Mouse (Mus musculus) WW6 (cell line): ENCODE data around the gene Ccl1.

Experiments
- DNase-seq: peaks from one replicate; pipeline ENCODE4 v3.0.0-alpha.2; 2013; ENCODE audit warnings: low read depth, low spot score

Ccl1 gene

DNA sequence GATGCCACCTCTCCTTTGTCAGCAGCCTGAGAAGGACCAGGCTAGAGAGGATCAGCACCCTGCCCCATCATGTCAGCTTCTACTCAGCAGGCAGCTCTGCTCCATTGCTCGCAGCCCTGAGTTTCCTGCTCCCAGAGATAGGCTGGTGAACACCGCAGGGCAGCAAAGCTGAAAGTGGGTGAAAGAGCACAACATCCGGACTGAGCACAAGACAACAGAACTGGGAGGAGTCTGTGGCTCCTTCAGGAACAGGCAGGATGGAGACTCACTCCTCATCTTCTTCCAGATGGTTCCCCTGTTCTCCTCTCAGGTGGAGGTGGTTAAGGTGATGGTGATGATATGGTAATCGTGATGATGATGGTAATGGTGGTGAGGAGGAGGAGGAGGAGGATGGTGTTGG is at the start of gene Ccl1:
Ccl1 (minus strand) TSS at position 101 of the 400 bp plus-strand sequence.
- DNase-seq = no peak

DNA sequence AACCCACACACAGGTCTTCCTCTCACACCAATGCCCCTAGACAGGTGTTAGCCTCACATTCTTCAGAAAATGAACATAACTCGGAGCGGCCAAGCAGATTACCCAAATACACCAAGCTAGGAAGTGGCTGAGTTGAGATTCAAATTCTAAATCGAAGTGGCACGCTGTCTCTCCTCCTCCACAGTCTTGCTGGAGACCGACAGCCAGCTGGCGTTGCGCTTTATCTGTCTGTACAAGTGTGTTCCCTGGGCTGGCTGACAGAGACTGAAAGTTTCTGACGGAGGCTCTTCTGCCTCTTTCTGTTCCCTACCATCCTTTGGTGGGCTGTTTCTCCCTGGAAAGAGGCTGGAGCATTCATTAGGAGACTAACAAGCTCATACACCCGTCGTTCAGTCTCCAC is 45.5 kb upstream of the Ccl1 start:
- no peak for DNase-seq

DNA sequence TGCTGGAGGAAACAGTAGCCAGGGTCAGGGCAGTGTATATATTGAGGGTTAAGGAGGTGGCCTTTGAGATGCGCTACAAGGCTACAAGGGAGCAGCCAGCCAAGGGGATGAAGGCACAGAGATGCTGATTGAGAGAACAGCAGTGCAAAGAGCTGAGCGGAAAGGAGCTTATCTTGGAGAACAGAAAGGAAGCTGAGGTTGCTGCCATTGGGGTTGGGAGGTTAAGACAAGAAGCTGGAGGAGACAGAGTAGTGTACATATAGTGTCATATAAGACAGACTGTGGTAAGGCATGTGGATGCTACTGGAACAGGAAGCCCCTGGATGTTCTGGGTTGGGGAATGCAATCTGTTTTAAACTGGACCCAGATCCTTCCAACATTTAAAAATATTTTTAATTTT is 35.4 kb upstream of the Ccl1 start:
- DNase-seq = no peak

DNA sequence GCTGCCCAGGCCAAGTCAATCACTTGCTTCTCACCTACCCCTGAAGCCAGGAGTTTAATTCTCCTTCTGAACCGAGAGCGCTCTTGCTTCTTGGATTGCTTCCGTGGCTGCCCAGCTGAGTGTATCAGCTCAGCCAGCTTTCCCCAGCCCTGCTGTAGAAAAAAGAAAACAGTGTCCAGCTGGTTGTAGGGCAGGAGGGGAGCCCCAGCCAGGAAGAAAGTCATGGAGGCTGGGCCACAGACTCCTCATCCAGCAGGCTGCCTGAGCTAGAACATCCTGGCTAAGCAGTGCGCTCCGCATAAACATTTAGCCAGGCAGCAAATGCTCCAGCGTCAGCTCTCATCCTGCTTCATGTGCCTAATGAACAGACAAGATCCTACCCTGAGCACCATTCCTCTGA is 34.9 kb upstream of the Ccl1 start:
- no peak for DNase-seq

DNA sequence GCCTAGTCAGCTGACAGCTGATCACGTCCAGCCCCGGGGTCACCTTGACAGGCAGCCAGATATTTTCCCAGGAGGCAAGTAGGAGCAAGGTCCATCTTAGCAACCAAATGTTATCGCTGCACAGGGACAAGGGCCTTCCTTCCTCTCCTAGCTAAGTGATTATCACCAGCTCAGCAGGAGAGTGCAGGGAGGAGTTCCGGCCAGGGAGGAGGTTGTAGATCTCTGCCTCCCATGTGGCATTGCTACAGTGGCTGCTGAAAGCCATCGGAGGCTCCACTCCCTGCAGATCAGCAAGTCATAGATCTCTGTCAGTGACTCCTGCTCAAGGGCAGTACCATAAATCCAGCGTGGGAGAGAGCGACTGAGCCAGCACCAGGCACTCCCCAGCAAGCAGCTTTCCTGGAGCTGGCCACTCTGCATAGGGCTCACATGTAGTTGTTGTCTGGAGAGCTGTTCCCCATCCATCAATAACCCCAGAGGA is 34.5 kb upstream of the Ccl1 start:
- DNase-seq = no peak

DNA sequence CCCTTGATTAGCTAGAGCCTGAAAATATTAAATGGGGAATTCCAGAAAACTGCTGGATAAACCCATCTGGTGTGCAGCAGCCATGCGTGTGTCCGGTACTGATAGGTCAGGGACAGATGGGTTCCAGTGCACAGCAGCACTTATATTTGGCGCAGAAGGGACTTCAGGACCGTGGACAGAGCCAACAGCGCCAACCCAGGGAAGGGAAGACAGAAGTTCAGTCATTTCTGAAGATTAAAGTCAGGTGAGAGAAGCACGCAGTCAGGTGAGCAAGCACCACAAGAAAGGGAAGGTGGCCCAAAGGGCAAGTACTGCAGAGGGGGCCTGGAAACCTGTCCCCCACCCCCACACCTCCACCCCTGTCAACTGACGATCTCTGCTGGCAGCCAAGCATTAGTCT is 7.7 kb upstream of the Ccl1 start:
- peak; percentile 16 for DNase-seq

DNA sequence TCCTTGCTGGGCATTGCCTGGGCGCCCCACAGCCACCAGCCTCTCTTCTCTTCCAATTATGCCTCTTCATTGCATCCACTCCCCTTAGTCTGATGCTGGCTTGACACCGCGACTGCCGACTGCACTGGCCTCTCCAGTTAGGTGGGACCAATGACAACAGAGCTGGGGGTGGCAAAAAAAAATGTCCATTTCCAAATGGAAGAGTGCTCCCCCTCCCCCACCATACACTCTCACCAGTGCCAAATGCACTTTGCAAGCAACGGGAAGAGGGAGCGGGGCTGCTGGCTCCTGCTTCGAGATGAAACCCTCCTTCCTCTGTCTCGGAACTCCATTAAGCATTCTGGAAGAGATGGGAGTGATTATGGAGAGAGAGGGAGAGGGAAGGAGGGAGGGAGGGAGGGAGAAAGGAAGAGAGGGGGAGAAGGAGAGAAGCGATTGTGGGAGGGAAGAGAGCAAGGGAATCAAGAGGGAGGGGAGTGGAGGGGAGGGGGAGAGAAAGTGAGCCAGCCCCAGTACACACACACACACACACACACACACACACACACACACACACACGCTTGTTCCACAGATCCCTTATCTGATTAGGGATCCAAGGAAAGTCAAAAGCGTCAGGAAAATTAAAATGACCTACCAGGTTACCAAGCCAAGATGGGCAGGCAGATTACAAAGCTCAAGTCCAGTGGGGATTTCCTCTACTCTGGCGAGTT is 5.0 kb upstream of the Ccl1 start:
- DNase-seq = no peak

DNA sequence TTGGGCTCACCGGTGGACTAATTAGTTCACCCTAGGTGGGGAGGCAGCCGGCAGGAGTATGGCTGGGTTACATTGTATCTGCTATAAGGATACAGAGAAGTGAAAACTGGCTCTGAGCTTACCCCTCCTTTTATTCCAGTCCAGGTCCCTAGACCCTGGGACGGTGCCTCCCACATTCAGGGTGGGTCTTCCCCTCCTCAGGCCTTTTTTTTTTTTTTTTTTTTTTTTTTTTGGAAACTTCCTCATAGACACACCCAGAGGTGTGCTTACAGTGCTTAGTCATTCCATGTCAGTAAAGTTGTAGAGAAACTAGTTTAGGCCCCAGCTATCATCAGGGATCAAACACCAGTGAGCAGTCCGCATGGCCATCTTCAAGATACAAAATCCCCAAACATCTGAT is 7.6 kb downstream of the Ccl1 start:
- DNase-seq = no peak

DNA sequence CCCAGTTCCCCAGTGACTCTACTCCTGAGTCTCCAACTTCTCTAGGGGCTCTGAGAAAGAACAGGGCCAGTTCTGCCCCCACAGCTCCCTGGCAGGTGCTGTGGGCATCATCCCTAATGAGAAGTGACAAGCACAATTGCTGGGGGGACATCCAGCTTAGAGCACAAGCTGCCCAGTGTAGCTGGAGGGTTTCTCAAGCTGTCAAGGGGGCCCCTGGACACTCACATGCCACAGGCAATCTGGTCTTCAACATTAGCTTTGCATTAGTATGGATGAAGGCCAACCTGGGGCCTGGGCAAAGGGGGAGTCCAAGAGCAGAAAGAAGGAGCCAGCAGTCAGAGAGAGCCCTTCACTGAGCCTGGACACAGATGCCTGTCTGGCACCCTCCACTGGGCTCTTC is 14.6 kb downstream of the Ccl1 start:
- no peak for DNase-seq

DNA sequence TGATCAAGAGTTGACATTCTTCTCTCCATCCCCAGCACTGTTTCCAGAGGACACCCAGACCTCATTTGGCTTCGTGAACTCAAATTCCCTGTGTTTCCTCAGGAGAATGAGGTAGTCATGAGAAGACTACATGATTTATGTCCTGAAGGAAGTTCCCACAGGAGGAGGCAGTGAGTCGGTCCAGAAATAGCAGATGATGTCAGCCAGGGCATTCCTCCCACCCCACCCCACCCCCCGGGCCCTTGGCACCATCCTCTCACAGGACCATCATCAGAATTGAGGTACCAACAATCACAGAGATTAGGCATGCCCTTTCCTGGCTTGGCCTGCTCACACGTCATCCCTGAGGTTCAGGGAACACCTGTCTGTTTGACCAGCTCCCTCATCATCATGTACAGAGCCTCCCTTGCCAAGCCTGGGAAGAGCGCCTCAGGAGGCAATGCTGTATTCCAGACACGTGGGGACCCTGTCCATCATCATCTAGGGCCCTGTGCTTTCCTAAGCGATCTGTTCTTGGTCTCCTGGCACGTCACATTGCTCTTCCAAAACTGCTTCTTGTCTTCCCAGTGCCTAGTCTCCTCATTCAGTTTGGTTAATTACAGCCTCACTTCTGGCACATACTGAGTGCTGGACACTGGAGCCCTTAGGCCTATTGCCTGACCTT is 31.2 kb downstream of the Ccl1 start:
- no peak for DNase-seq

DNA sequence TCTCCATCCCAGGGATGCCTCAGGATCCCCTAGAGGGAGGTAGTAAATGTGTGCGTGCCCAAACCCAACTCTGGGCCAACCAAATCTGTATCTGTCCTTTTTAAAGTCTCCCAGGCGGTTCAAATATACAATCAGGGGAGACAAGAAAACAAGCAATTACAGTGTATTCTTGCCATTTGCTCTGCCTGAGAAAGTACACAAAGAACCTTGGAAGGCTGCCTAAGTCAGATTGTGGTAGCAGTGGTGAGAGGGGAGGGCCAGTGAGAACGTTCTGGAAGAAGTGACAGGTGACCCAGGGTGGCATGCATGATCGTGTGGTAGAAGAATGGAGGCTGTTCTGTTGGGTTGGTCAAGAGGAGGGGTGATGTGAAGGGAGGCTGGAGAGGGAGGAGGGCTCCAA is 46.4 kb downstream of the Ccl1 start:
- DNase-seq = no peak

DNA sequence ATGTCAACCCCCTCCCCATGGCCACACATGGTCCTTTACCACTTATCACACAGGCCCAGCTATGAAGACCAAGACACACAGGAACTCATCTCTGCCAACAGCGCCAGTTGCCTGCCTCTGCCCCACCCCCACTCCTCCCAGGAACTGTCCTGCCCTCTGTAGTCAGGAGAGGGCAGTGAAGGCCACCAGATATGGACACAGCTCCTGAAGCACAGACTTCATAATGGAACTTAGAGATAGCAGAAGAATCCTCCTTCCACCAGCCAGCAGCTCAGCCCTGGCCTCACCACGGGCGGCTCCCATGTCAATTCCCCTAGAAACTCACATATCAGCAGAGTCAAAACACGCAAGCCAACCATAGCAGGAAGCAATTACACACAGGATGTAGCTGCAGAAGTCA is 49.9 kb downstream of the Ccl1 start:
- DNase-seq = no peak

DNA sequence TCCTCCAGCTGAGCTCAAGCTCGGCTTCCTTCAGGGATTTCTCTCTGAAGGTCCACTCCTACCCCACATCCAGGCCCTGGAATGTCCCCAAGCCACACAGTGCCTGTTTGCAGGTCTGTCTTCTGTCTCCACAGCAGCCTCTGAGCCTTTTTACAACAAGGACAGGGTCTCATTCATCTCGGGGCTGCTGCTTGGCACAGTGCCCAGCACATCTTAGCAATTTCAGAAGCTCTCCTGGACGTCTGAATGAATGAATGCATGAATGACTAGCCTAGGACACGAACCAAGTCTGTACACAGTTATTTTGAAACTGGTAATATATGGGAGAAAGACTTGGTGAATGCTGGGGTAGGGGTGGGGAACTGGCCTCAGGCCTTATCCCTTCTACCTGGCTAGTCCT is 52.1 kb downstream of the Ccl1 start:
- no peak for DNase-seq

DNA sequence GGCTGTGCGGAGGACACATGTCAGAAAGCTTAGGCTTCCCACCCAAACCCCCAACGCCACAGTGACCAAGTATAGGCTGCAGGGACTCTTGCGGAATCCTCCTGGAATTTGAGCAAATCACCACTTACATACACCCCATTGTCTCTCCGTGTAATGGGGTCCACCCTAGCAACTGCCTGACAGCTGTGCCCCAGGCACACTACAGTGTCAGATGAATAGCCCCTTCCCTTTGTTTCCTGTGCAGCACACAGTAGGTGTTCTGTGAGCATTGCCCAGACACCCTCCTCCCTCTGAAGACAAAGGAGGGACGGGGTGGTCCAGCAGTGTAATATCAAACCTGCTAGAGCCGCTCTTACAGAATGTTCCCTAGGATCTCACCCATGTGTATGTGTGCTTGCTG is 54.2 kb downstream of the Ccl1 start:
- DNase-seq = no peak

DNA sequence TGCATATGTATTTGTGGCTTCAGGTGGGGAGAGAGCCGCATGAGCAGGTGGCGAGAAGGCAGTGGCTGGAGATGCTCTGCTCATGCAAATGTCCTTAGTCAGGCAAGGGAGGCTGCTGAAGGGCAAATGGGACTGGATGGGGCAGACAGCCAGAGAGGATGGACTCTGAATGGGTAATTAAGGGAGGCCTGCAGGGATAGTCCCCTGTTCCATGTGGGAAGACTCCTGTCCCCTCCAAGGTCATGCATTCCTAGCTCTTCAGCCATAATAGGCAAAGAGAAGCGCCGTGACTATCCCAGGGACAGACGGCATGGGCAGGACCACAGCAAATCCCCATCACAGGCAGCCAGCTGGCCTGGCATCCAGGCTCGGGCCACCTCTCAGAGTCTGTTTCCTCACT is 55.5 kb downstream of the Ccl1 start:
- DNase-seq = no peak

DNA sequence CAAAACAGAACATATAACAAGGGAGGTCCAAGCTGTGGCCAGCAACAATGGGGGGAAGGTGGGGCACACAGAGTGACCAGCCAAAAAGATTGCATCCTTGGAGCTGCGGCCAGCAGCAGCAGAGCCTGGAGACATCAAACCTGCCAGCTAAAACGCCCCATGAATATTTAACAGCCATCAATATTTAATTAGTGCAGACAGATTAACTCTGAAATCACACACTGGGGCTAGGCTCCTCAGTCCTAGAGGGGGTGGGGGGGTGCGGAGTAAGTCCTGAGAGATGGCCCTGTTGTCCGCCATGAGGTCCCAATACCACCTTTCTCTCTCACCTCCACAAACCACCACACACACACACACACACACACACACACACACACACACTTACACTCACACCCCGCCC is 68.1 kb downstream of the Ccl1 start:
- no peak for DNase-seq

DNA sequence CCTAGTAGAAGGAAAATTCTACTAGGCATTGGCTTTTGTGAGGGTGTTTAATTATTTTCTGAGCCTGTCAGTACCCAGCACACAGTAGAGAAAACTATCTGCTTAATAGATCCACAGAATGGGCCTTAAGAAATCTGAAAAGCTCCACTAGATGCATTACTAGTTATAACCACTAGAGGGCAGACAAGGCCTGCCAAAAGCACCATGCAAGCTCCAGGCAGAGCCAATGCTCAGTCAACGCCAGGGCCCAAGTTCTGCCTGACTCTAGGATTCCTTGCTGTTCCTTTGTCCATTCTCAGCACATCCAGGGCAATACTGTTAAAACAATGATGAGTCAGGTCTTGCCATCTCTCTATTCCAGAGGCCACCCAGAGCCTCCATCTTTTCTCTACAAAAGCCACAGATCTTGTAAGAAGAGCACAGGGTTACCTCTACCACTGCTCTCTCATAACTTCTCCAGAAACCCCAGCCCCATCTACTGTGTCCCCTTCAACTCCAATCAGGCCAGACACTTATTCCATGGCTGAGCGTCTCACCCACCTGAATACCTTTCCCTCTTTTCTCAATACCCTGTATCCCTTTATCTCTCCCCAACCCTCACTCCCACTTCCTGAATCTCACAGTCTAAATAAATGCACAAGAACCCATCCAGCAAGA is 69.8 kb downstream of the Ccl1 start:
- peak; percentile 50 for DNase-seq

DNA sequence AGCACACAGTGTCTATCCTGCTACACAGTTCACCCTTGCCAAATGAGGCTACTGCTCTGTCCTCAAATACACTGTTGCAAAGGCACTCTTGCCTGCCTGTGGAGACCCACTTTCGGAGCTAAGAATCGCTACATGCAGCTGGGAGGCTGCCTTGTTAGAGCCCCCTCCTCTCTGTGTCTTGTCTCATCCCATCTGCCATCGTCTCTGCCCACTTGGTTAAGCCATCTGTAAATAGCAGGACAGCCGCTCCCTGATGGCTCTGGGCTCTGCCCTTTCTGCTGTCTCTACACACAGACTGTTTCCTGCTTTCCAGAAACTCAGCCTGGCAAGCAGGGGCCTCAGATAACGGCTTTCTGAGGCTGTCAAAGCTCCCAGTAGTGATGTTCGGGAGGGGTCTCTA is 71.5 kb downstream of the Ccl1 start:
- DNase-seq = no peak

DNA sequence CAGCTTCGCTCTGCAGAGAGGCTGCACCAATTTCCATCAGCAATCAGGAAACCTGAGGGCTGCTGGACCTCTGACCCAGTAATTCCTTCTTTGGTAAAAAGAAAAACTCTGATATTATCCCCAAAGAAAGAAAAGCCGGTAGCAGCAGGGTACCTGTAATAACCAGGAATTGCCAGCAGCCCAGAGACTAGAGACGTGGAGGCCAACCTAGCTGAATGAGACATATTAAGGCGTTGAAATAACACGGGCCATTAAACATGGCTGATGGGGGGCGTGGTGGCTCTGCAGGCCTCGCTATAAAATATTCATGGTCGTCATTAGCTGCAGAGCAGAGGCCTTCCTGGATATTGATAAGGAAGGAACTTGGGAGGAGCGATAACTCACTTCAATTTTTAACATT is 78.5 kb downstream of the Ccl1 start:
- no peak for DNase-seq

DNA sequence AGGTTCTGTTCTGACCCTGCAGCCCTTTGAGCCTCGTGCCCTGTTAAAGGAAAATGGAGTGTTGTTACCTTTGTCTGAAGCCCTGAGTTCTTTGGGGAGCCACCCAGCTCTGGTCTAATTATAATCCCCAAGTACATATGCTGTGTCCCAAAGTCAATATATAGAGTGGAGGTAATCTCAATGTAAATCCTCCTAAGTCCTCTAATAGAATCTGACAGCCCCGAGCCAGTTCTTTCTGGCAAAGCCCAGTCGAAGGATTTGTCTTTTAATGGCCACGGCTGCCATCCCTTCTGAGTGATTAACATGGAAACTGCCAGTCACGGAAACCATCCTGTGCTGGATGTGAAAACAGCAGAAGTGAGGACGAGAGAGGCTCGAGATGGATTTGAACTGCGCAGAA is 79.6 kb downstream of the Ccl1 start:
- DNase-seq = no peak

DNA sequence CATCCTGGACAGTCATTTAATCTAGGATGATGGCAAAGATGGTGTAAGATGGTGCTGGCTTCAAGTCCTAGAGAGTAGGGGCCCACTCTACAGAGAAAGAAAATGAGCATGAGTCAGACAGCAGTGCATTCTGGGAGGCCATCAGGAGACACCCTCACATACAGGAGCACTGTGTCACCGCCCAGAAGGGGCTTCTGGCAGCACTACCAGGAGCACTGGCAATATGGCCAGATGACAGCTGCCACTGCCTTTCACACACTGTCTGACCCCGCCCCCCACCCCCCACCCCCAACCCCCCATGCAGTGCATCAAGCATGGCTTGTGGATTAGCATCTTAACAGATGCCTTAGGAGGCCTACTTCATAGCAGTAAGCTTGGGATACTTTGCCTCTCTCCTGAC is 89.0 kb downstream of the Ccl1 start:
- no peak for DNase-seq

DNA sequence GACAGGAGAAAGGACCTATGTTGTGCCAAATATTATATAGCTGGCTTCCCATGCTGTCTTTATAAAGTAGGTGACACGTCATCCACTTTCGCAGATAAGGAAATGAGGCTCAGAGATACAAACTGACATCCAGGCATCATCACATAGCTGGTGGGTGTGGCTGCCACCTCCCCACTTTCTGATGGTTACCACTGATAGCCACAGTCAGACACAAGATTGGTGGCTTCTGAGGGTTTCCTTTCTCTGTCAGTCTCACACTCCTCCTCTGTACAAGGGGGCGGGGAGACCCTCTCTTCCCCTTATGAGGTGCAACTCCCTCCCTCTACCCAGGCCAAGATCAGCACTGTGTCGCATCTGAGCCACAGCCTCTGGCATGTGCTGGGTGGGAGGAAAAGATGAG is 91.1 kb downstream of the Ccl1 start:
- DNase-seq = no peak

DNA sequence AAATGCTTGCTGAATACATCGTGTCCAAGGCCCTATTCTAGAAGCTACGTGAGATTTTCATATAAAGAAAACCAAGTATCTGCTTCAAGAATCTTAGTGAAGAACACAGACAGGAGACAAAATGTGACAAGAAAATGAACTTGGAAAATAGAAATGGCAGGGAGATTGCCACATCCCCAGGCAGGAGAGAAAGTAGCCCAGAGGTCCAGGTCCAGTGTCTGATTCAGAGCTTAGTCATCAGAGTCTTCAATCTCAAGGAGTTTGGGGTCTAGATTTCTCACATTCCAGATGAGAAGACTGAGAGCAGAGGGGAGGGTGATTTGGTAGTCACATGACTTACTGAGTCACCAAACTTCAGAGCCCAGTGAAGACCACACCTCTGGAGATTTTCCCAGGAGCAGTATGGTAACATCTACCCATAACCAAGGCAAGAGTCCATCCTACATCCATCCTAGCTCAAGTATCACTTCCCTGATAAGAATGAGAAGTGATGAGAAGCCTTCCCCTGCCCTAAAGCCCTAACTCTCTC is 98.5 kb downstream of the Ccl1 start:
- no peak for DNase-seq
